Comparison of ENCODE assay signal across 17 mouse cellular contexts in genomic region chr17:27237731-27238130, GRCm38 (mm10). TPM values are rescaled to one million over a fixed set of nuclear protein-coding genes. Genes with fewer than 3 reads are reported as not detected.
DNase-seq lines count a peak whose midpoint lies in the region.
"Had no signal": no experiment of that assay in that cellular context is flagged by ENCODE, and none has a peak within 500 bp of the region (broad histone marks: within the 10 kb centered on the region; RNA-seq: fewer than 3 reads in every experiment).

No protein-coding gene starts in this region.

- intact Hi-C loops in heart, postnatal 36 days (cut with DNase I) = no loop called here

- peak; percentile 37 for DNase-seq in adrenal gland, adult 2 months
- no peak for DNase-seq in adrenal gland, adult (ENCODE audit: inconsistent age in 2 of 2, low spot score in 1 of 2)
- peak; percentile 48 for DNase-seq in adrenal gland, postnatal 25 days
- no peak for DNase-seq in adrenal gland, adult 18-20 months (ENCODE audit: low spot score in 2 of 2)
- DNase-seq in 3134 (ENCODE audit: extremely low read depth, insufficient read length, low spot score) = peak; percentile 80
- peak; percentile 15 to 51 for DNase-seq in adrenal gland, postnatal 36 days
- DNase-seq in embryo, embryonic 10.5 days (ENCODE audit: low spot score) = no peak
- DNase-seq in heart, postnatal 36 days = no peak
- DNase-seq: cerebellum, adult 11-12 months; cerebellum, adult 8-10 months; cerebellum, postnatal 25 days; embryo, embryonic 11 days; gastrocnemius, postnatal 10 days; gastrocnemius, postnatal 36 days; heart, adult 2 months; heart, postnatal 14 days; kidney, adult 2 months had no signal

RNA-seq across cellular contexts. Expression of gene Lemd2, which starts 33.5 kb away (rescaled TPM):
- total RNA-seq in adrenal gland, adult 2 months (2021) = 10 to 100 TPM; 53.3 to 56.3 TPM
- 152 and 185 TPM in 2 replicates for polyA plus RNA-seq in adrenal gland, adult 2 months (2012; rRNA removed)
- 80.7 and 81.1 TPM in 2 replicates for total RNA-seq in adrenal gland, postnatal 25 days (2021)
- total RNA-seq in adrenal gland, adult 18-20 months (2021) = 10 to 100 TPM; 60.5 to 72.7 TPM
- total RNA-seq in adrenal gland, postnatal 36 days (2021) = 10 to 100 TPM; 66.5 to 76.6 TPM
- total RNA-seq in heart, postnatal 36 days (2021) = 10 to 100 TPM; 29.0 to 29.1 TPM

Comparison
In these comparisons a context has a peak if more than half of its experiments do, and no peak if none do; other contexts are left out.
1. DNase-seq: peak in adrenal gland, adult 2 months (single experiment), adrenal gland, postnatal 25 days (single experiment), 3134 (single experiment) and adrenal gland, postnatal 36 days (2 of 2); none in adrenal gland, adult (0 of 2), adrenal gland, adult 18-20 months (0 of 2), embryo, embryonic 10.5 days (single experiment) and heart, postnatal 36 days (0 of 2).